Mouse (Mus musculus): Measurements from ENCODE around the gene Zfp784.

DNA sequence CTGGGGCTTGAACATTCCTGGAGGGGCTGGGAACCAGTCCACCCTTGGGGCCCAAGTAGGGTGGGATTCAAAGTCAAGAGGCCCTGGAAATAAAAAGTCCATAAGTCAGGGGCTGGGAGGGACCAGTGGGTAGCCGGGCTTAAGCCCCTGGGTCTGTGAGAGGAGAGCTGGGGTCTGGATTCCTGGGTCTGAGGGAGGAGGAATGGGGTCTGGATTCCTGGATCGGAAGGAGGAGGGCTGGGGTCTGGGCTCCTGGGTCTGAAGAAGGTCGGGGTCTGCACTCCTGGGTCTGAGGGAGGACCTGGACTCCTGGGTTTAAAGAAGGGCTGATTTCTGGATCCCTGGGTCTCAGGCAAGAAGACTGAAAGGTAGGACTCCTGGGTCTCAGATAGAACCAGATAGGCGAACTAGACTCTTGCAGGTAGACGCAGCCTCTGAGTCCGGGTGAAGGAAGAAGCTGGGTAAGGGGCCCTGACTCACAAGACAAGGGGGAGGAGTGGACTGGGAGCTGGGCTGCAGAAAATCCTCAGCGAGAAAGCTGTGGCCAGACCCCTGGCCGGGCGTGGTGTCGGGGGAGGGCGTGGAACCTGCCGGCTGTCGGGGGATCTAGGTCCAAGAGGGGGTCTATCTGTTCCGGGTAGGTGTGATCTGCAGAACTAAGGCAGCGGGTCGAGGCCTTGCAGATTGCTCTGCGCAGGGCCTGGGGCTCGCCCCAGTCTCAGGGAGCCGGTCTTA lies 42.8 kb downstream of the Zfp784 start:
- TF ChIP-seq TAL1 (IDR thresholded peaks at IDR 0.05; ENCODE audit: low read length) (no peak), GATA1 (IDR thresholded peaks at IDR 0.05; ENCODE audit: low read length) (no peak)

Data from erythroblast, embryonic 14.5 days (primary cell).